Mouse (Mus musculus) induced T-regulatory cell, adult 2 months (primary cell): ENCODE data around the gene She.

Source experiments
- DNase-seq: peaks from one replicate; pipeline ENCODE4 v3.0.0-alpha.2; 2012; ENCODE audit warnings: low read depth

She gene

GRCm38 (mm10) chr3:89818605-89819004 is 12.6 kb upstream of the She start:
- DNase-seq = no peak

GRCm38 (mm10) chr3:89819897-89820296 is 11.3 kb upstream of the She start:
- DNase-seq = peak; percentile 74

- DNase-seq = peak; percentile 61
Measured at GRCm38 (mm10) chr3:89820311-89821095, 10.7 kb upstream of the She start.

GRCm38 (mm10) chr3:89821096-89821513 is 10.1 kb upstream of the She start:
- peak; percentile 80 for DNase-seq

- DNase-seq = peak; percentile 49
Measured at GRCm38 (mm10) chr3:89821548-89822480, 9.4 kb upstream of the She start.

GRCm38 (mm10) chr3:89823594-89823993 is 7.6 kb upstream of the She start:
- DNase-seq = peak; percentile 56

GRCm38 (mm10) chr3:89826295-89826694 is 4.9 kb upstream of the She start:
- no peak for DNase-seq

- DNase-seq = no peak
Measured at GRCm38 (mm10) chr3:89835362-89835761, 4.2 kb downstream of the She start.

- DNase-seq = peak; percentile 85
Measured at GRCm38 (mm10) chr3:89842258-89842657, 11.1 kb downstream of the She start.

GRCm38 (mm10) chr3:89843148-89843547 is 12.0 kb downstream of the She start:
- DNase-seq = peak; percentile 62

- no peak for DNase-seq
Measured at GRCm38 (mm10) chr3:89845814-89846213, 14.6 kb downstream of the She start.

- no peak for DNase-seq
Measured at GRCm38 (mm10) chr3:89847126-89847525, 16.0 kb downstream of the She start.

- no peak for DNase-seq
Measured at GRCm38 (mm10) chr3:89847596-89847995, 16.4 kb downstream of the She start.

GRCm38 (mm10) chr3:89848083-89848482 is 16.9 kb downstream of the She start:
- DNase-seq = no peak

- DNase-seq = no peak
Measured at GRCm38 (mm10) chr3:89853752-89854151, 22.6 kb downstream of the She start.

GRCm38 (mm10) chr3:89857353-89857752 is 26.2 kb downstream of the She start:
- DNase-seq = peak; percentile 70

GRCm38 (mm10) chr3:89858123-89858522 is 27.0 kb downstream of the She start:
- DNase-seq = peak; percentile 87

GRCm38 (mm10) chr3:89858888-89859287 is 27.7 kb downstream of the She start:
- peak; percentile 43 for DNase-seq

GRCm38 (mm10) chr3:89859936-89860335 is 28.8 kb downstream of the She start:
- peak; percentile 71 for DNase-seq

GRCm38 (mm10) chr3:89860343-89860742 is 29.2 kb downstream of the She start:
- no peak for DNase-seq

- peak; percentile 64 for DNase-seq
Measured at GRCm38 (mm10) chr3:89861070-89861469, 29.9 kb downstream of the She start.

GRCm38 (mm10) chr3:89862182-89862761 is 31.1 kb downstream of the She start:
- DNase-seq = peak; percentile 79
